Mouse (Mus musculus) heart, embryonic 16.5 days (tissue): ENCODE data around the gene Aplf. TPM values are rescaled to one million over a fixed set of nuclear protein-coding genes. Genes with fewer than 3 reads are reported as not detected.

Experiments
- ATAC-seq: fragments of 200-750 bp; cut with Nextera tagmentation; replicated peaks from 2 replicates; pipeline ENCODE4 v1.8.0; 2017; ENCODE audit warnings: moderate number of reproducible peaks; ENCODE audit not compliant: insufficient read depth, low FRiP score; ENCODE audit errors: extremely low read depth
- H3K27ac ChIP-seq: fragments of 300-500 bp; sonication (generic); 2 replicates; pipeline ENCODE4 v1.5.1; 2014; ENCODE audit warnings: mild to moderate bottlenecking, low read length, control low read depth, moderate library complexity
- H3K27me3 ChIP-seq: fragments of 300-500 bp; sonication (generic); 2 replicates; pipeline ENCODE4 v1.6.1; 2014; ENCODE audit warnings: low read length, mixed read lengths; ENCODE audit not compliant: control insufficient read depth, insufficient read depth
- H3K36me3 ChIP-seq: fragments of 300-500 bp; sonication (generic); 2 replicates; pipeline ENCODE4 v1.6.1; 2014; ENCODE audit not compliant: control insufficient read depth, insufficient read depth
- H3K4me1 ChIP-seq: fragments of 300-500 bp; sonication (generic); 2 replicates; pipeline ENCODE4 v1.6.1; 2014; ENCODE audit warnings: low read length, mixed read lengths; ENCODE audit not compliant: control insufficient read depth, insufficient read depth
- H3K4me2 ChIP-seq: fragments of 300-500 bp; sonication (generic); 2 replicates; pipeline ENCODE4 v1.6.1; 2014; ENCODE audit warnings: low read depth, mild to moderate bottlenecking, control low read depth, low read length
- H3K4me3 ChIP-seq: fragments of 300-500 bp; sonication (generic); 2 replicates; pipeline ENCODE4 v1.5.1; 2014; ENCODE audit warnings: mild to moderate bottlenecking, control low read depth, low read length
- H3K9ac ChIP-seq: fragments of 300-500 bp; sonication (generic); 2 replicates; pipeline ENCODE4 v1.6.1; 2014; ENCODE audit warnings: low read length, control low read depth
- H3K9me3 ChIP-seq: fragments of 300-500 bp; sonication (generic); replicated peaks from 2 replicates; pipeline ENCODE4 v1.6.1; 2016; ENCODE audit warnings: low read length; ENCODE audit not compliant: control insufficient read depth
- WGBS: fragments of 180-500 bp; shearing (Covaris S2); extraction: QIAGEN DNeasy Blood & Tissue Kit; methylation state at CpG from one replicate; pipeline ENCODE4 v1.1.7; 2014; 5-methylcytosine and 5-hydroxymethylcytosine counted together
- polyA plus RNA-seq: library from polyadenylated mRNA; unstranded; fragments of >200 nt; fragmentation: Nextera tagmentation; extraction: Ambion mirVana; gene quantifications from 2 replicates; pipeline ENCODE4 v1.2.1, GENCODE M21; 2015

Gene Aplf
- polyA plus RNA-seq, 1 experiment from 2014 or later, result 7.2 TPM

GRCm38 (mm10) chr6:87669894-87670588 lies 2.0 kb downstream of the Aplf start:
- Histone ChIP-seq H3K4me1 (peaks cover 14% of the 10 kb centered on the region), H3K4me3 (no peak overlapping the region), H3K27ac (no peak overlapping the region), H3K9me3 (0 out of 2 replicates have a peak, but pooled peaks cover 2% of the 10 kb centered on the region), H3K36me3 (peaks cover 2% of the 10 kb centered on the region; the same call in 1 of the 2 replicates), H3K27me3 (no peaks in the 10 kb centered on the region), H3K4me2 (no peak overlapping the region), H3K9ac (no peak overlapping the region)
- no peak for ATAC-seq
- WGBS, result 38% methylated on average over 7 of the region's 7 CpGs

- ATAC-seq, result no peak
- Histone ChIP-seq H3K36me3 (peaks cover 2% of the 10 kb centered on the region; the same call in 1 of the 2 replicates), H3K4me3 (no peak overlapping the region), H3K27me3 (no peaks in the 10 kb centered on the region), H3K4me2 (no peak overlapping the region), H3K4me1 (peaks cover 14% of the 10 kb centered on the region), H3K9ac (no peak overlapping the region), H3K27ac (no peak overlapping the region), H3K9me3 (0 out of 2 replicates have a peak, but pooled peaks cover 2% of the 10 kb centered on the region)
- WGBS, result 91% methylated on average over 3 of the region's 3 CpGs
Measured at GRCm38 (mm10) chr6:87668733-87669132, 3.3 kb downstream of the Aplf start.

GRCm38 (mm10) chr6:87667804-87668203 lies 4.2 kb downstream of the Aplf start:
- no peak overlapping the region for H3K4me2 ChIP-seq
- H3K36me3 ChIP-seq, result peaks cover 2% of the 10 kb centered on the region; the same call in 1 of the 2 replicates
- WGBS, result 74% methylated on average over 8 of the region's 8 CpGs
- 0 out of 2 replicates have a peak, but pooled peaks cover 2% of the 10 kb centered on the region for H3K9me3 ChIP-seq
- H3K4me3 ChIP-seq, result no peak overlapping the region
- H3K4me1 ChIP-seq, result peaks cover 14% of the 10 kb centered on the region
- ATAC-seq, result no peak
- H3K9ac ChIP-seq, result no peak overlapping the region
- H3K27ac ChIP-seq, result no peak overlapping the region
- H3K27me3 ChIP-seq, result no peaks in the 10 kb centered on the region

- Histone ChIP-seq H3K9me3 (0 out of 2 replicates have a peak, but pooled peaks cover 2% of the 10 kb centered on the region), H3K4me3 (no peak overlapping the region), H3K4me2 (no peak overlapping the region), H3K36me3 (peaks cover 2% of the 10 kb centered on the region; the same call in 1 of the 2 replicates), H3K4me1 (no peaks in the 10 kb centered on the region), H3K27ac (no peak overlapping the region), H3K27me3 (no peaks in the 10 kb centered on the region), H3K9ac (no peak overlapping the region)
- no peak for ATAC-seq
- 89% methylated on average over 9 of the region's 9 CpGs for WGBS
Measured at GRCm38 (mm10) chr6:87663445-87663844, 8.5 kb downstream of the Aplf start.

GRCm38 (mm10) chr6:87662197-87662596 lies 9.8 kb downstream of the Aplf start:
- Histone ChIP-seq H3K27me3 (no peaks in the 10 kb centered on the region), H3K36me3 (peaks cover 2% of the 10 kb centered on the region; the same call in 1 of the 2 replicates), H3K4me3 (no peak overlapping the region), H3K9me3 (0 out of 2 replicates have a peak, but pooled peaks cover 2% of the 10 kb centered on the region), H3K27ac (no peak overlapping the region), H3K4me1 (no peaks in the 10 kb centered on the region), H3K4me2 (no peak overlapping the region), H3K9ac (no peak overlapping the region)
- no peak for ATAC-seq
- 56% methylated on average over 6 of the region's 6 CpGs for WGBS

GRCm38 (mm10) chr6:87661707-87662106 lies 10.3 kb downstream of the Aplf start:
- H3K4me1 ChIP-seq, result no peaks in the 10 kb centered on the region
- H3K27ac ChIP-seq, result no peak overlapping the region
- WGBS, result 64% methylated on average over 2 of the region's 2 CpGs
- 0 out of 2 replicates have a peak, but pooled peaks cover 2% of the 10 kb centered on the region for H3K9me3 ChIP-seq
- no peak for ATAC-seq
- H3K4me2 ChIP-seq, result no peak overlapping the region
- H3K27me3 ChIP-seq, result no peaks in the 10 kb centered on the region
- H3K36me3 ChIP-seq, result peaks cover 2% of the 10 kb centered on the region; the same call in 1 of the 2 replicates
- no peak overlapping the region for H3K9ac ChIP-seq
- H3K4me3 ChIP-seq, result no peak overlapping the region

GRCm38 (mm10) chr6:87658816-87659215 lies 13.2 kb downstream of the Aplf start:
- no peak overlapping the region for H3K9ac ChIP-seq
- no peak for ATAC-seq
- no peak overlapping the region for H3K4me3 ChIP-seq
- no peak overlapping the region for H3K4me2 ChIP-seq
- 87% methylated on average over 4 of the region's 4 CpGs for WGBS
- H3K27me3 ChIP-seq, result no peaks in the 10 kb centered on the region
- no peaks in the 10 kb centered on the region for H3K4me1 ChIP-seq
- H3K9me3 ChIP-seq, result no peaks in the 10 kb centered on the region
- no peaks in the 10 kb centered on the region for H3K36me3 ChIP-seq
- H3K27ac ChIP-seq, result no peak overlapping the region

- Histone ChIP-seq H3K4me3 (no peak overlapping the region), H3K4me2 (no peak overlapping the region), H3K36me3 (0 out of 2 replicates have a peak, but pooled peaks cover 4% of the 10 kb centered on the region), H3K9ac (no peak overlapping the region), H3K27ac (peak overlapping the region; percentile 14; the same call in 1 of the 2 replicates), H3K27me3 (no peaks in the 10 kb centered on the region), H3K9me3 (no peaks in the 10 kb centered on the region), H3K4me1 (no peaks in the 10 kb centered on the region)
- WGBS, result 52% methylated on average over 8 of the region's 8 CpGs
- ATAC-seq, result no peak
Measured at GRCm38 (mm10) chr6:87653904-87654638, 17.9 kb downstream of the Aplf start.

GRCm38 (mm10) chr6:87653478-87653877 lies 18.5 kb downstream of the Aplf start:
- no peaks in the 10 kb centered on the region for H3K4me1 ChIP-seq
- no peak overlapping the region for H3K9ac ChIP-seq
- no peak overlapping the region for H3K27ac ChIP-seq
- no peak overlapping the region for H3K4me2 ChIP-seq
- no peak for ATAC-seq
- no peaks in the 10 kb centered on the region for H3K9me3 ChIP-seq
- no peak overlapping the region for H3K4me3 ChIP-seq
- 0 out of 2 replicates have a peak, but pooled peaks cover 4% of the 10 kb centered on the region for H3K36me3 ChIP-seq
- H3K27me3 ChIP-seq, result no peaks in the 10 kb centered on the region
- WGBS, result 63% methylated on average over 3 of the region's 3 CpGs
